Mouse (Mus musculus) erythroblast, adult 5-6 weeks (primary cell): ENCODE measurements around the gene AL732309.1. TPM values are rescaled to one million over a fixed set of nuclear protein-coding genes. Genes with fewer than 3 reads are reported as not detected.

Experiments
- ATAC-seq: replicated peaks from 2 replicates; pipeline ENCODE4 v1.8.0; 2016; ENCODE audit warnings: moderate number of reproducible peaks, mild to moderate bottlenecking, moderate TSS enrichment, inconsistent platforms; ENCODE audit not compliant: poor library complexity, low FRiP score, severe bottlenecking
- total RNA-seq, 2 experiments: library from RNA; stranded (forward) in 1 of 2; stranded (reverse) in 1 of 2; fragments of 150-400 nt in 1 of 2; fragments of 200-764, 138-1000 nt in 1 of 2; gene quantifications; 2 replicates each; pipeline versions ENCODE4 v1.2.3 to v1.2.4; 2015 to 2017; ENCODE audit warnings: low replicate concordance in 2 of 2

Gene AL732309.1
- total RNA-seq, 2 experiments from 2014 or later = 1.6 to 3.3 TPM

DNA sequence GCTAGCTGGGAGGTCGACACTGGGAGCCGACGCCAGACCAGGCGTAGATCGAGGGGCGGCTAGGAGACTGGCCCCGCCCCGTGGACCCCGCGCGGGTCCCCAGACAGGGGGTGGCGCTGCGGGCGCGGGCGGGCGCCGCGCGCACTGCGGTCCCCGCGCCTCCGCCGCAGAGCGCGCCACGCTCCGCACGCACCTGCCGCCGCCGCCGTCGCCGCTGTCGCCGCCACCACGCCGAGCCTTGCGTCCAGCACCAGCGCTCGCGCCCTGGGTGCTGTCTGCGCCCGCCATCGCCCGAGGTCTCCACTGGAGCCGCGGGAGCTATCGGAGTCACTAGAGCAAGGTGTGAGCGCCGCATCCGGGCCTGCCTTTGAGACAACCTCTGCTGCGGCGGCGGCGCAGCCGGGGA lies 4.6 kb downstream of the AL732309.1 start, which contains the start of the genes Rnf208 and Cysrt1:
Gene Rnf208 (plus strand): TSS at position 155 of the 406 bp plus-strand sequence.
Gene Cysrt1 (minus strand): TSS at position 352 of the 406 bp plus-strand sequence.
- ATAC-seq = no peak

DNA sequence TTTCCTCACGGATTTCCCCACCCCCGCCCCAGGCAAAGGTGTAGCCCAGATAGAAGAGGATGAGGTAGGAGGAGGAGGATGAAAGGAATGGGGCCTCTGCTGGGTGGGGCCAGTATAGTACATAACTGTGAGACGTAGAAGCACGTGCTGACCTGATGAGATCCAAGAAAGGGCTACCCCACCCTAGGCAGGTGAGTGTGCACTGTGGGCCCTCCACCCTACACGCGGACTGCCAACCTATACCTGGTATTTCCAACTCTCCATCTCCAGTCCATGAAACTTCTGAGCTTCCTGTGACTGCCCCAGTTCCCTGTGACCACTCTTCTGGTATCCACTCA lies 5.3 kb downstream of the AL732309.1 start:
- no peak for ATAC-seq

- ATAC-seq = no peak
Observed at GRCm38 (mm10) chr2:25240723-25241437, 5.8 kb downstream of the AL732309.1 start.

- no peak for ATAC-seq
Observed at GRCm38 (mm10) chr2:25240310-25240709, 6.4 kb downstream of the AL732309.1 start.

- no peak for ATAC-seq
Observed at GRCm38 (mm10) chr2:25239766-25240165, 6.9 kb downstream of the AL732309.1 start.

DNA sequence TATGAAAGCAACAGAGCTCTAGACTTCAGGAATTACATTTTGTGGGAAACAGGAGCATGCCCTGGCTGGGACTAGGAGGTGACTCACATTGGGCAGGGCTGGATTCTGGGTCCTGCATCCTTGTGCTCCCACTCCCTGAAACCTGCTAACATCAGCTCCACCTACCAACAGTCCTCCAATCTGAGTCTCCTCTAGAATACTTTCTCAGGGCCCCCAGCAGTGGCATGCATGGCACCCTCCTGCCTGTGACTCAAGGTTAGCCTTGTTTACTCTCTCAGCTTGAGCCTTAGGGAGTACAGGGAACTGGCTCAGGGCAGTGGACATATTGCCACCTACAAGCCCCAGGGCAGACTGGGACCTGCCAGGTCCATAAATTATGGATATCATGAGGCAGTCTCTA lies 8.6 kb downstream of the AL732309.1 start:
- ATAC-seq = no peak

DNA sequence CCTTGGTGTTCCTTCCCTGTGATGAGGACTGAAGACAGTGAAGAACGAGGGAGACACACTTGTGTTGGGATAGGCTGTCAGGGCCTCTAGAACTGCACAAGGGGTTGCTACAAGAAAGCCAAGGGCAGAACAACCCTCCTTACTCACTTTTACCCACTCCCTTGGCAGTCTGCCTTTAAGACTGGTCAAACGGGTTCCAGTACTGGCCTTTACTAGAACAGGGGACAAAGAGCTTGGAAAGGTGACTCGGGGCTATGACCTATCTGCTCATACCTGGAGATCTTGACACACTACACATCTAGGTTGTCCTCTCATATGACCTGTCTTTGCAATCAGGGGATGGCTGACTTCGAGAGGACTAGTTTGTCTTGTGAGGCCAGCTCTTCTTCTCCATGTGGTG lies 9.1 kb downstream of the AL732309.1 start:
- no peak for ATAC-seq

DNA sequence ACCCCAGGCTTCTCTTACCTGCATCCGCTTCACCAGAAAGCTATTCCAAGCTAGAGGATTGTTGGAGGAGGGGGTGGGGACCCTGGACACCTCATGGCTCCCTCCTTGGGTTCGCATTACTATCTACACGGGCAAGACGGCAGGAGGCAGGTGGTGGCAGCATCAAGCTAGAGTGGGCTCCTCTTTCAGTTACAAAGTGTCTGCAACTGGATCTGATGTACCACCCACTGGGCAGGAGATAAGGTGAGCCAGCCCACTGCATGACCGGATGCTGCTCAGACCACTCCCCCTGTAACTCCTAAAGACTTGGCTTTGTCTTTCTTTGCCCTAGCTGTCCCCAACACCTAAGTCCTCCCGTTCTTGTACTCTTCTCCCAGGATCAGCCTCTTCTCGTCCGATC lies 10.0 kb downstream of the AL732309.1 start, which contains the start of gene Rnf224:
Gene Rnf224 (minus strand): TSS at position 174 of the 400 bp plus-strand sequence.
- ATAC-seq = no peak

- no peak for ATAC-seq
Observed at GRCm38 (mm10) chr2:25234551-25235220, 12.0 kb downstream of the AL732309.1 start.

- ATAC-seq = no peak
Observed at GRCm38 (mm10) chr2:25234050-25234449, 12.6 kb downstream of the AL732309.1 start, which contains the start of gene Slc34a3. Gene Slc34a3, minus strand, starts transcription at chr2:25234364.

GRCm38 (mm10) chr2:25233421-25233820 lies 13.2 kb downstream of the AL732309.1 start:
- ATAC-seq = no peak

GRCm38 (mm10) chr2:25231038-25231437 lies 15.6 kb downstream of the AL732309.1 start:
- ATAC-seq = no peak

DNA sequence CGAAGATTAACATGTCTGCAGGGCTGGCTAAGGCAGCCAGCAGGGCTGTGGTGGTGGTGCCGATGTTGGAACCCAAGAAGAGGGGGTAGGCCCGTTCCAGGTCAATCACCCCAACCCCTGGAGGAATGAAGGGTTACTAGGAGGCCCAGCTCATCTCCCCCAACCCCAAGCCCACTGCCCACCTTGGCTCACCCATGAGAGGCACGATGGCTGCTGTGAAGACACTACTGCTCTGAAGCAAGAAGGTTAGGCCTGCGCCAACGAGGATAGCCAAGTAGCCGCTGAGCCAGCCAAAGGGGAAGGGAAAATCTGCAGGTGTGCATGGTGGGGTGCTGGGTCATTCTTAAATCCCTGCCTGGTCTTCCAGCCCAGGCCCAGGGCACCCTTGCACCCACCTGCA lies 16.1 kb downstream of the AL732309.1 start:
- no peak for ATAC-seq

- no peak for ATAC-seq
Observed at GRCm38 (mm10) chr2:25229582-25229981, 17.1 kb downstream of the AL732309.1 start.

DNA sequence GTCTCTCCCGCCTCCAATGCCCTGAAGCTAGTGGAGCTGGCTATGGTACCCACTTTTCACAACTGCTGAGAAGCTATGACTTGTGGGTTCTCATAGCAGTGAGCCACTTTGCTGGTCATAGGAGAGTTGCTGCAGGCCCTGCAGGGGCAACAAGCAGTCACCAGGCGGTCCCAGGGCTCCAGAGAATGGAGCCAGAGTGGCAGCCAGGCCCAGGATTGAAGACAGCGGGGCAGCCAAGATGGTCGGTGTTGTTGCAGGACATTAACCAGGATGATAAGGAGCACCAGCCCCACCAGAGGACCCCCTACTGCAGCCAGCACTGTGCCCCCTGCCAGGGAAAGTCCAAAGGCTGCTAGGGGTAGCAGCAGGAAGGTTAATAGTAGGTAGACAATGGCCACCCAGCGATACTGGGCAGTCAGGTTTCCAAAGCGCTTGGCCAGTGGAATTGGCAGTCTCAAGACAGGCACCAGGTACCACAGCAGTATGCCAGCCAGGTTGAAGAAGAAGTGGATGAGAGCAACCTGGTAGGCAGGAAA lies 17.6 kb downstream of the AL732309.1 start:
- no peak for ATAC-seq

- peak; percentile 46 for ATAC-seq
Observed at GRCm38 (mm10) chr2:25228431-25228889, 18.2 kb downstream of the AL732309.1 start.

DNA sequence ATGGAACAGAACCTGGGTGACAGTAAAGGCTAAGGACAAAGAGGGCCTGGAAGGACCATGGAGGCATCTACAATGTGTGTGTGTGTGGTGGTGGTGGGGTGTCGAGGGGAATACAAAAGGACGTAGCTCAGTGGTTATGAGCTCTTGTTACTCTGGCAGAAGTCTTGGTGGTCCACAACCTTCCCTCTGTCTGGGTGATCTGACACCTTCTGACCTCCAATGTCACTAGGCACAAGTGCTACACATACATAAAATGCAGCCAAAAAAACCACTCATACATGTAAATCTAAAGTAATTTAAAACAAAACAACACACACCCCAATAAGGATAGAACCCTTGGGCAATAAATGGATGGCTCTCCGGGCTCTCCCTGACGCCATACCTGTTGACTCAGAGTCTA lies 19.3 kb downstream of the AL732309.1 start:
- ATAC-seq = no peak

- ATAC-seq = no peak
Observed at GRCm38 (mm10) chr2:25226864-25227263, 19.8 kb downstream of the AL732309.1 start.

DNA sequence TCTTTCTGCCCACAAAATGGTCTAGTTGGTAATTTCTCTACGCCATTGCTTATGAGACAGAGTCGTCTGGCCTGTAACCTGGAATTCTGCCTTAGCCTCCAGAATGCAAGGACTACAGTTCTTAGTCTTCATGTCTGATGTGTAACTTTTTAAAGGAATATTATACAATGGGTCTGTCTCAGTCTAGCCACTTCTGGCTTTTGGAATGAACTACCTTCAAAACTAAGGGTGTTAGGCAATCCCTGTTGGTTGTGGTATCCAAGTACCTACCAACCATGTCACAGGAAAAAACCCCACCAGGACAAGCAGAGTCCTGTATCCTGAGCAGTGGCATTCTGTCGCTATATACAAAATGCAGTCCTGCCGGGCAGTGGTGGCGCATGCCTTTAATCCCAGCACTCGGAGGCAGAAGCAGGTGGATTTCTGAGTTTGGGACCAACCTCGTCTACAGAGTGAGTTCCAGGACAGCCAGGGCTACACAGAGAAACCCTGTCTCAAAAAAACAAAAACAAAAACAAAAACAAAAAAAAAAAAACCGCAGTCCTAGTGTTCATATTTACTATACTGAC lies 20.8 kb downstream of the AL732309.1 start:
- ATAC-seq = no peak
